Mouse (Mus musculus) gastrocnemius, postnatal 36 days (tissue): ENCODE data around the gene Phldb2. TPM values are rescaled to one million over a fixed set of nuclear protein-coding genes. Genes with fewer than 3 reads are reported as not detected.

Source experiments
- DNase-seq, 2 experiments: peaks; one replicate each; pipeline ENCODE4 v3.0.0; 2022
- intact Hi-C: fragments of 180-260 bp; cut with DNase I; formaldehyde crosslinking; loops from one replicate; pipeline ENCODE4 v1.15.1; 2025
- total RNA-seq, 2 experiments: library from RNA; stranded (reverse); gene quantifications; 2 replicates each; pipeline ENCODE4 v1.2.3; 2021

Gene Phldb2
- total RNA-seq, 2 experiments from 2014 or later = 6.1 to 8.1 TPM

GRCm38 (mm10) chr16:45849045-45849444 lies 104.4 kb downstream of the Phldb2 start:
- no peak for DNase-seq
- intact Hi-C loops = no loop called here

DNA sequence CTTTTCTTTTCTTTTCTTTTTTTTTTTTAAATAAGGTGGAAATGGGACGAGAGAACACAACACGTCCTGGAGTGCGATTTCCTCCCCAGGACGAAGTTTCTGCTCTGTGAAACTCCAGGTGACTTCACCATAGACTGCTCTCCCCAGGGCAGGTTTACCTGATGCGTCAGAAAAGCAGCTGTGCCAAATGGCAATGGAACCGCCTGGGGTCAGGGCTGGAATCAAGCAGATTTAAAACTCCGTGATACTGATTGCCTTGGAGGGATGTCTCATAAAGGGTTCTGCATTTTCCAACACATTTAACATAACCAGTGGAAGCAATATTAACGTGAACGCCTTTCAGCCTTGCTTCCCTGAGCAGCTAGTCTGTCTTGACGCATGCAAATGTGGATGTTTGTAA lies 108.5 kb downstream of the Phldb2 start:
- intact Hi-C loops = loop anchor here (2.0 kb wide), 1 partner anchor 122 kb away; no protein-coding TSS in a partner anchor
- DNase-seq = no peak

DNA sequence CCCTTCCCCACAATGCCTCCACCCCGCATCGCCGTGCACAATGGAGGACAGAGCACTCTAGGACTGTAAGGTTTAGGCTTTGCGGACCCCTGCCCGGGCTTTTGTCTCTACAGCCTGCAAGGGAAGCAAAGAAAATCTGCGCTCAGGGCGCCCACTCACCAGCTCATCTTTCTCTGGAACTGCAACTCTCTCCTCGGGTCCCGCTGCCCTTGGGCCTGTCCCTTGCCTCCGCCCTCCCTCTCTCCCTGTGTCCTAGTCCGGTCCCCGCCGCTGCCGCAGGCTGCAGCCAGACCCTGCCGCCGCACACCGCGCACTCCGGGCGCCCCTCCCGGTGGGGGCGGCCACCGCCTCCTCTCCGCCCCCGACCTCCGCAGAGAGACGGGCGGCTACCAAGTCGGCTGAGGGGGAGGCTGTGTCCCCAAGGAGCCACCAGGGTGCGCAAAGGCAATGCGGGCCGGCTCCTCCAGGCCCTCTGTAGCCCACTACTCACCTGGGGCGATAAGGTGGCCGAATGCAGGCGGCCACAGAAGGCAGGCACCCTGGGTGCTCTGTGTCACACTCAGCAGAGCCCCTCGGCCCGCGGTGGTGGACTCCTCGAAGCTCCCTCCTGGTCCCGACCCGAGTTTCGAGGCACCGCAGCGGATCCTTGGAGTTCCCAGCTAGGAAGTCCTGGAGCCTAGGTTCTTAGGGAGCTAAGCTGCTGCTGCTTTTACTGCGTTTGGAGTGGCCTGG lies 109.2 kb downstream of the Phldb2 start:
- intact Hi-C loops = loop anchor here (2.0 kb wide), 1 partner anchor 123 kb away; no protein-coding TSS in a partner anchor
- peak; percentile 73 to 77 for DNase-seq

- DNase-seq = peak; percentile 16 to 36
- intact Hi-C loops = no loop called here
Observed at GRCm38 (mm10) chr16:45843351-45843891, 110.0 kb downstream of the Phldb2 start.

DNA sequence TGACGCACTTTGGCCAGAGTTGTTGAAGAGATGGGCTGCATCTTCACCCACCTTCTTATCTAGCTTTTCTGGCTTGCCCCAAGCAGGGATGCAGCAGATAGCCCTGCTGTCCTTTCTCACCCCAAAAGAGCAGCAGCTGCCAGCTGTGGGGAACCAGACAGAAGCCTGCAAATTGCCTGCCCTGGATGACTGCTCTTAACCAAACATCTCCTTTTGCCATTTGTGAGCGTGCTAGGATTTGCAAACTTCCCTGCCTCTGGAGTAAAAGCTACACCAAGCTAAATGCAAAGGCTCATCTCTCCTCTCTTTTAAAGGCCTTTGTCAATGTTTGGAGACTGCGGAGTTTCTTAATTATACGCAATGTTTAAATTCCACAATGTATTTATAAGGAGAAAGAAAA lies 111.0 kb downstream of the Phldb2 start:
- intact Hi-C loops = no loop called here
- DNase-seq = no peak

DNA sequence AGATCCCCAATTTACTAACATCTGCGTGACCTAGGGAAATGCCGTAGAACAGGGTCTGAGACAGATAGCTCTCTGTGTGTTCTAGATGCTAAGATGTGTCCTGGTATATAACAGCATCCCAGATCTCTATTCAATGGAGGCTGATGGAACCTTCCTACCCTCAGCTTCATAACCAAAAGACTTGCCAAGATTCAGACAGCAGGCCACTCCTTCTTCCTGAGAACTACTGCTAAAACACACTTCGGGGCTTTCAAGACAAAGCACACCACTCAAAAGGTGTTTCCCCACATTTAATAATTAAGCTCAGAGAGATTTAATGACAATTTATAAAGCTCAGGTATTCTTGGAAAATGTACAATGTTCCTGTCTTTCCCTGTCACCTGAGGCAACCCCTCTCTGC lies 111.6 kb downstream of the Phldb2 start:
- intact Hi-C loops = no loop called here
- no peak for DNase-seq

- no peak for DNase-seq
- intact Hi-C loops = no loop called here
Observed at GRCm38 (mm10) chr16:45841016-45841415, 112.4 kb downstream of the Phldb2 start.

DNA sequence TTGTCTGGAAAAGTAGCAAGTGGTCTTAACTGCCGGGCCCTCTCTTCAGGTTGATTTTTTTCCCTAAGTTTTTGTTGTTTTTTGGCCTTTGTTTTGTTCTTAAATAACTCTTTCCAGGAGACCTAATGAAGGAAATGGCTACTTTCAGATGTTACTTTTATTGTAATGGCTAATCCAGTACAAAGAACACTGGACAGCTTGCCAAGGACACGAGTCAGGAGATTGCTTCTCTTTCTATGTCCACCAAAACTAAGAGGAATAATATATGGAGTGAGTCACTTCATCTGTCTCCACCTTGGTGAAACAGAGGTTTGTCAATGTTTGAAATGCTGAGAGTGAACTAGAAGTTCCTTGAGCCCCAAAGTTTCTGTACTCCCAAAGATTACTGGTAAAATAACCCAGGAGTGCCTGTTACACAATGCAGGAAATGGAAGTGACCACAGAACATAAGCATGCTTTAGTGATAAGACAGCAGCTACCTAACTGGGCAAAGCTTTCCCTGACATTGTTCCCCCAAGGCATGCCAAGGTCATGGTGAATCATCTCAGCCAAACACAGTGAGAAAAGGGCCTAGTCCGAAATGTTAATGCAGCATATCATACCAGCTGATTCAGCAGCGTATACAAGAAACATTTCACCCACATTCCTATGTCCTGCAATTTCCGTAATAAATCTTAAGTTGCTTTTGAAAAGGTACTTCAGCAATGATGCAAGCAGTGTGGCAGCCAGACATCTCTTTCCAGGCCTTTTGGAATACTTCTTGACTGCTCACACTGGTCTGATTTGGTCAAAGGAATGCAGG lies 115.7 kb downstream of the Phldb2 start:
- intact Hi-C loops = no loop called here
- no peak for DNase-seq

DNA sequence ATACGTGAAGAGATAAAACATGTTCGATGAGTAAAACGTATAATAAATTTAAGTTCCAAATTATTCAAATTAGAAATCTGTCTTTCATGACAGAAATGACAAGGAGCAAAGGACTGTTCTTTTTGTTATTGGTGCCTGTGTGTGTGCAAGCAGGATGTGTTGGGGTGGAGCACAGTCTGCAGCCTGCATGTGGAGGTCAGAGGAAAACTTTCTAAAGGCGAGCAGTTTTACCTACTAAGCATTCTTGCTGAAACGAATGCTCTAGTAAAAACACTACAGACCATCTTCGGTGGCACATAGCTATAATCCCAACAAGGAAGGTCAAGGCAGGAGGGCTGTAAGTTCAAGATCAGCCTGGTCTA lies 120.7 kb downstream of the Phldb2 start:
- DNase-seq = no peak
- intact Hi-C loops = no loop called here

- no peak for DNase-seq
- intact Hi-C loops = no loop called here
Observed at GRCm38 (mm10) chr16:45832061-45832746, 121.2 kb downstream of the Phldb2 start.

GRCm38 (mm10) chr16:45831094-45831872 lies 122.1 kb downstream of the Phldb2 start:
- intact Hi-C loops = no loop called here
- no peak for DNase-seq

GRCm38 (mm10) chr16:45830096-45830866 lies 123.1 kb downstream of the Phldb2 start:
- DNase-seq = no peak
- intact Hi-C loops = no loop called here

DNA sequence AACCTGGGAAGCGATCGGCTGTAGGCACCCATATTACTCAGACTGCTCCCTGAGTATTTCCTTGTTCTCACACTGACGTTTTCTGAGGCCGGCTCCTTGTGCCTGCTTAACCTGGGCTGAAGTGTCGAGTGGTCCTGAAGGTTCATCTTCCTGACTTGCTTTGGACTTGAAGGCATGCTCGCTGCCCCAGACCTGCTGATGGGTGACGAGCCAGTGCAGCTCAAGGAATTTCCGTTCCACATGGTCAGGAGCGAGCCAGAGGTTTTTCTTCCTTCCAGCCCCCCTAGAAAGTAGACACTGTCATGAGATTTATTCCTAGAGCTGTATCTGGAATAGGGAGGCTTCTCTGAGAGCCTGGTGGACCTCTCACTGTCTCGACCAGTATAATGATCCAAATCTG lies 128.1 kb downstream of the Phldb2 start:
- intact Hi-C loops = no loop called here
- no peak for DNase-seq

- DNase-seq = no peak
- intact Hi-C loops = no loop called here
Observed at GRCm38 (mm10) chr16:45824025-45824424, 129.4 kb downstream of the Phldb2 start.

- DNase-seq = no peak
- intact Hi-C loops = no loop called here
Observed at GRCm38 (mm10) chr16:45819911-45820310, 133.5 kb downstream of the Phldb2 start.

GRCm38 (mm10) chr16:45817795-45818194 lies 135.6 kb downstream of the Phldb2 start:
- intact Hi-C loops = loop anchor here (2.0 kb wide), 1 partner anchor 61 kb away; no protein-coding TSS in a partner anchor
- DNase-seq = no peak

DNA sequence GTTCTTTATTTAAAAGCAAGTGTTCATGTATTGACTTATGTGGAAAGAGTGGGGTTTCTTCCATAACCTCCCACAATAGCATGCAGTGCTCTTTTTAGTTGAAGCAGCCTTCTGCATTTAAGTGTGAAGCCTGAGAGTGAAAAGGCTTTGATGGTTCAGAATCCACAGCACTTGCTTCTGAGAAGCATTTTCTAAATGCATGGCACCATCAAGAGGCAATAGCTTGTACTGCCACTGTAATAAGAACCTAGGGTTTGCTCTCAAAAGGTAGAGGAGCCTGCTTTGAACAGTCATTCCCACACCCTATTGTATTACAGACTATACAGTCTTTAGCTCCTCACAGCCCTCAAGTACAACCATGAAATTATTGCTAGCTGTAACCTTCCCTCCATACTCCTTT lies 136.7 kb downstream of the Phldb2 start:
- intact Hi-C loops = loop anchor here (2.0 kb wide), 1 partner anchor 60 kb away; no protein-coding TSS in a partner anchor
- no peak for DNase-seq

- DNase-seq = no peak
- intact Hi-C loops = no loop called here
Observed at GRCm38 (mm10) chr16:45814611-45815010, 138.8 kb downstream of the Phldb2 start.

DNA sequence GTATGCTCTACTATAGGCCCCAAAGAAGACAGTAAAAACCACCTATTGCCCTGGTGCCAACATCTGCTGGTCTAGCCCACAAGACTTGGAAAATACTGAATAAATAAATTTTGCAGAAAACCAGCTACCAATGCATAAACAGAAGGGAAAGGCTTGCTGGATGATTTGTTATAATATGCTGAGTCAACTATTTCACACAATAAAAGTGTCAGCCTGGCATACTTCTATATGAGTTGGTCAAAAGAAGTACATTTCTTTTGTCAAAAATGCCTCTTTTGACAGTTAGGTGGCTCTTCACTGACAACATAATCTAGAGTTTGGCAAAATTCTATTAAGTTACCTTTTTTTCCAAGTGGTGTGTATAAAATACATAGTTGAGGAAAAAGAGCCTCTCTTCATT lies 141.6 kb downstream of the Phldb2 start:
- intact Hi-C loops = no loop called here
- no peak for DNase-seq
